Mouse (Mus musculus): ENCODE results near the gene Stab1. TPM values are rescaled to one million over a fixed set of nuclear protein-coding genes. Genes with fewer than 3 reads are reported as not detected.
A peak's percentile ranks its signal among the peaks of the same experiment; 100 is the strongest.

The Stab1 gene
- polyA plus RNA-seq, 1 experiment from 2014 or later, result 40.3 TPM

- Histone ChIP-seq H3K9me3 (no peaks in the 10 kb centered on the region), H3K4me2 (replicated peaks) (no peak overlapping the region), H3K4me1 (no peaks in the 10 kb centered on the region), H3K9ac (replicated peaks) (no peak overlapping the region), H3K27me3 (no peaks in the 10 kb centered on the region), H3K36me3 (peaks cover 88% of the 10 kb centered on the region), H3K4me3 (no peak overlapping the region), H3K27ac (replicated peaks) (no peak overlapping the region)
- no peak for ATAC-seq (ENCODE audit: low FRiP score, low read depth)
- 92% methylated on average over 7 of the region's 7 CpGs for WGBS
Measured at GRCm38 (mm10) chr14:31173537-31173936, 5.1 kb upstream of the Stab1 start.

- H3K4me1 ChIP-seq, result no peaks in the 10 kb centered on the region
- no peak overlapping the region for H3K27ac ChIP-seq (replicated peaks)
- H3K4me3 ChIP-seq, result no peak overlapping the region
- no peak overlapping the region for H3K9ac ChIP-seq (replicated peaks)
- H3K9me3 ChIP-seq, result no peaks in the 10 kb centered on the region
- H3K4me2 ChIP-seq (replicated peaks), result no peak overlapping the region
- peaks cover 84% of the 10 kb centered on the region for H3K36me3 ChIP-seq
- no peaks in the 10 kb centered on the region for H3K27me3 ChIP-seq
- 89% methylated on average over 18 of the region's 18 CpGs for WGBS
- ATAC-seq (ENCODE audit: low FRiP score, low read depth), result no peak
Measured at GRCm38 (mm10) chr14:31172781-31173455, 4.5 kb upstream of the Stab1 start.

DNA sequence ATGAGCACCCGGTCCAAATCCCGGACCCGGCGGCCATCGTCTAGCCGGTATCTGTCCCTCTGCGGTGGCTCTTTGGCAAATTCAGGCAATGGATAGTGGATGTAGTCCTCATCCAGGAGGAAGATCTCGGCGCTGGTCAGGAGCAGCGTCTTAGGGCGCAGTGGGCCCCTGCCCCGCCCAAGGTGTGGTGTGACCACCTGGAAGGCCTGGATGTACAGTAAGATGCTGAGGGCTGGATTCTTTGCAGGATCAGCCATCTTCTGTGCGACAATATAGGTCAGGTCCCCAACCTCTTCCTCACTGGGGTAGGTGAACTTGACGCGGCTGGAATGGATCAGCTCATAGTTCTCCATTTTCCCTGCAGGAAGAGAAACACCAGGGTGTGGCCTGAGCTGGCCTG, 3.4 kb upstream of the Stab1 start:
- peaks cover 73% of the 10 kb centered on the region for H3K36me3 ChIP-seq
- no peaks in the 10 kb centered on the region for H3K4me1 ChIP-seq
- H3K4me2 ChIP-seq (replicated peaks), result no peak overlapping the region
- no peak overlapping the region for H3K4me3 ChIP-seq
- no peak overlapping the region for H3K9ac ChIP-seq (replicated peaks)
- H3K27ac ChIP-seq (replicated peaks), result no peak overlapping the region
- no peak for ATAC-seq (ENCODE audit: low FRiP score, low read depth)
- no peaks in the 10 kb centered on the region for H3K9me3 ChIP-seq
- 98% methylated on average over 15 of the region's 15 CpGs for WGBS
- H3K27me3 ChIP-seq, result no peaks in the 10 kb centered on the region

DNA sequence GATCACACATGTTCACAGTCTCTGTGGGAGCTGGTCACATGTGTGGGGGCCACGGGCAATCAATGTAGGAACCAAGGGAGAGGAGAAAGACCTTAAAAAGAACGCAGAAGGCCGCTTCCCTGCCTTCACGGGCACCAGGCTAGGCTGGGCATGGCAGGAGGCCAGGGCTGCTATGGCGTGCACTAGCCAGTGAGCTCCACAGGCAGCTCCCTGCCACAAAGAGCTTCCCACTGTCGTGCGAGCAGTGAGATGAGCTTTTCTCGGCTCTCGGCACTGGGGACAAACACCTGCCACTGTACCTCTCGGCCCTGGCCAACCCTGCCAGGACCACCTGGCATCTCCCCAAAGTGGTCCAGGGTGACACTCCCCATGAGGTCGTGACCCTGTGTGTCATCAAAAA, 2.9 kb upstream of the Stab1 start:
- Histone ChIP-seq H3K36me3 (peaks cover 69% of the 10 kb centered on the region), H3K4me2 (replicated peaks) (no peak overlapping the region), H3K27me3 (no peaks in the 10 kb centered on the region), H3K4me3 (no peak overlapping the region), H3K4me1 (0 out of 2 replicates have a peak, but pooled peaks cover under 1% of the 10 kb centered on the region), H3K9ac (replicated peaks) (no peak overlapping the region), H3K27ac (replicated peaks) (0 out of 2 replicates have a peak overlapping the region, but pooled peaks have one; percentile 42), H3K9me3 (no peaks in the 10 kb centered on the region)
- WGBS, result 90% methylated on average over 11 of the region's 11 CpGs
- no peak for ATAC-seq (ENCODE audit: low FRiP score, low read depth)

DNA sequence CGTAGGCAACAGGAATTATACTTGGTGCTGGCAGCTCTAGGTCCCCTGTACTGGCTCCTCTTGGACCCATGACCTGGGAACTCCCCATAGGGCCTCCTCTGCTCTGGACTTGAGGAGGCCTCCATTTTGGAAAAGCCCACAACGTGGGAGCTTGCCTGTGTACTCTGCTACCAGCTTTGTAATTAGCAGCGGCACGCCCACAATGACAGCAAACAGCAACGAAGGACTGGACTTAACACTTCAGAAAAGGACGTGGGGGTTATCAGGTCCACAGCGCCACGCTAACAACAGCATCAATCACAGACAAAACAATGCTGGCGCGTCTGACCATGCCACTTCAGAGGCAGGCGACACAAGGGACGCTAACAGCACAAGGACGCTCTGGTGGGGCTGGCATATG, 2.5 kb upstream of the Stab1 start:
- Histone ChIP-seq H3K9me3 (no peaks in the 10 kb centered on the region), H3K4me3 (no peak overlapping the region), H3K9ac (replicated peaks) (no peak overlapping the region), H3K27me3 (no peaks in the 10 kb centered on the region), H3K4me2 (replicated peaks) (no peak overlapping the region), H3K27ac (replicated peaks) (peak overlapping the region; percentile 31; the same call in 1 of the 2 replicates), H3K36me3 (peaks cover 65% of the 10 kb centered on the region), H3K4me1 (0 out of 2 replicates have a peak, but pooled peaks cover 4% of the 10 kb centered on the region)
- no peak for ATAC-seq (ENCODE audit: low FRiP score, low read depth)
- WGBS, result 89% methylated on average over 13 of the region's 13 CpGs

GRCm38 (mm10) chr14:31169508-31169907, 1.1 kb upstream of the Stab1 start:
- 78% methylated on average over 6 of the region's 6 CpGs for WGBS
- H3K36me3 ChIP-seq, result peaks cover 50% of the 10 kb centered on the region

GRCm38 (mm10) chr14:31166827-31167226, 1.6 kb downstream of the Stab1 start:
- ATAC-seq (ENCODE audit: low FRiP score, low read depth), result no peak
- Histone ChIP-seq H3K27ac (replicated peaks) (0 out of 2 replicates have a peak overlapping the region, but pooled peaks have one; percentile 4), H3K27me3 (no peaks in the 10 kb centered on the region), H3K9ac (replicated peaks) (no peak overlapping the region), H3K4me1 (0 out of 2 replicates have a peak, but pooled peaks cover 4% of the 10 kb centered on the region), H3K9me3 (no peaks in the 10 kb centered on the region), H3K4me3 (no peak overlapping the region), H3K4me2 (replicated peaks) (no peak overlapping the region), H3K36me3 (peaks cover 24% of the 10 kb centered on the region)
- WGBS, result 73% methylated on average over 9 of the region's 9 CpGs

More at GRCm38 (mm10) chr14:31169508-31169907, 1.1 kb upstream of the Stab1 start:
- ATAC-seq (ENCODE audit: low FRiP score, low read depth), result no peak
- Histone ChIP-seq H3K9me3 (no peaks in the 10 kb centered on the region), H3K4me1 (0 out of 2 replicates have a peak, but pooled peaks cover 4% of the 10 kb centered on the region), H3K27me3 (no peaks in the 10 kb centered on the region), H3K9ac (replicated peaks) (no peak overlapping the region), H3K27ac (replicated peaks) (no peak overlapping the region), H3K4me3 (no peak overlapping the region), H3K4me2 (replicated peaks) (no peak overlapping the region)

DNA sequence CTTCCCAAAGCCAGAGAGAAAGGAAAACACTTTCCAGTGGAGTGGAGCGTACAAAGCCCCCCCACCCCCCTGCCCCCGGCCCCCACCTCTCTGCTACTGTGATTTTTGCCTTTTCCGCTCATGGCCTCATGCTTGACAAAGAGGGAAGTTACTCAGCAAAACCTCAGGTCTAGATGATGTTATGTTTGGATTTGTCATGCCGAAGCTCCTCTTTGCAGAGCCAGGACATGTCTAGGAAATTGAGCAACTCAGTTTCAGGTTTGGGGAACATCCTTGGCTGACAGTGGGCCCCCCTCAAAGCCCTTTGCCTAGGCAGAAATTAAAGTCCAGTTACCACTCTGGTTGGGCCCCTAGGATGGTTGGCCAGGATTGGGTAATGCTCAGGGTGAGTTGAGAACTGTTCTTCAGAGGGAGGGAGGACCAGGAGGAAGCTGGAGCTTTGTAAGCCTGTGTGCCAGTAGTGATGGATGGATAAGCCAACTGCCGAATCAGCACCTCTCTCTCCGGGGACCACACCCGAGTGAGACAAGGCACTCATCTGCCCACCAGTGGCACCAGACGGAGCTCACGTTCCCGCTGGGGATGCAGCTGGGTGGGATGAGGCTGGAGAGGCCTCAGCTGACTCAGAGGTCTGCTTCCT, 2.3 kb downstream of the Stab1 start:
- Histone ChIP-seq H3K27me3 (no peaks in the 10 kb centered on the region), H3K4me2 (replicated peaks) (no peak overlapping the region), H3K4me3 (no peak overlapping the region), H3K4me1 (0 out of 2 replicates have a peak, but pooled peaks cover 4% of the 10 kb centered on the region), H3K36me3 (peaks cover 16% of the 10 kb centered on the region), H3K9me3 (no peaks in the 10 kb centered on the region), H3K9ac (replicated peaks) (no peak overlapping the region), H3K27ac (replicated peaks) (0 out of 2 replicates have a peak overlapping the region, but pooled peaks have one; percentile 4)
- WGBS, result 75% methylated on average over 10 of the region's 10 CpGs
- ATAC-seq (ENCODE audit: low FRiP score, low read depth), result no peak

DNA sequence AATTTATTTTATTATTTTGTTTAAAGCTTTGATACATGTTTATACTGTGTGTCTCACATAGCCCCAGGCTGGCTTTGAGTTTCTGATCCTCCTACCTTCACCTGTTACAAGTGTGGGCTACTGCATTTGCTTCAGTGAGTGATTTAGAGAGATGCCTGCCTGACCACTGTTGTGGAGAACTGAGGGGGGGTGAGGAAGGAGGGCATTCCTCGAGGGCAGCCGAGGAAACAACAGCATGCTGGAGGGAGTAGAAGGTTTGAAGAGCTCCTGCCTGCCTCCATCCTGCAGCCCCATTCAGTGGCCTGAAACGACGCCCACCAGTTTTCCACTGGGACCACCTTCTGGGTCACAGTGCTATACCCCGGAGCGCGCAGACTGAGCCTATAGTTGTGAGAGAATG, 3.0 kb downstream of the Stab1 start:
- Histone ChIP-seq H3K9ac (replicated peaks) (no peak overlapping the region), H3K4me2 (replicated peaks) (no peak overlapping the region), H3K9me3 (no peaks in the 10 kb centered on the region), H3K36me3 (peaks cover 10% of the 10 kb centered on the region), H3K27me3 (no peaks in the 10 kb centered on the region), H3K4me3 (no peak overlapping the region), H3K4me1 (0 out of 2 replicates have a peak, but pooled peaks cover 4% of the 10 kb centered on the region), H3K27ac (replicated peaks) (no peak overlapping the region)
- ATAC-seq (ENCODE audit: low FRiP score, low read depth), result no peak
- WGBS, result 55% methylated on average over 7 of the region's 7 CpGs

DNA sequence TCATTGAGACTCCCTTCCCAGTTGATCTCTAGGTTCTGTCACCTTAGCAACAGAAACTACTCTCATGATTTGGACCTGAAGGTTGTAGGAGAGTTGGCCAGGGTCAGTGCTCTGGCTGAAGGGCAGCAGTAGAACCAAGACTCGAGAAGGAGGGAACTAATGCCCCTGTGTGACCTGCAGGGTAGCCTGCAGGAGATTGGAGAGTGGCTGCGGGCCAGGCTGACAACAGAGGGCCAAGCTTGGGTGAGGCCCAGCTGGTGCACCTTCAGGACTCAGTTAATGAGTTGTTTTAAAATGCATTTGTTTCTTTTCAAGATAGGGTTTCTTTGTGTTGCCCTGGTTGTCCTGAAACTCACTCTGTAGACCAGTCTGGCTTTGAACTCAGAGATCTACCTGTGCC, 3.4 kb downstream of the Stab1 start:
- H3K36me3 ChIP-seq, result peaks cover 5% of the 10 kb centered on the region
- H3K9ac ChIP-seq (replicated peaks), result no peak overlapping the region
- no peaks in the 10 kb centered on the region for H3K27me3 ChIP-seq
- ATAC-seq (ENCODE audit: low FRiP score, low read depth), result no peak
- H3K4me2 ChIP-seq (replicated peaks), result no peak overlapping the region
- no peak overlapping the region for H3K4me3 ChIP-seq
- H3K4me1 ChIP-seq, result 0 out of 2 replicates have a peak, but pooled peaks cover 4% of the 10 kb centered on the region
- H3K27ac ChIP-seq (replicated peaks), result no peak overlapping the region
- 61% methylated on average over 2 of the region's 2 CpGs for WGBS
- no peaks in the 10 kb centered on the region for H3K9me3 ChIP-seq

DNA sequence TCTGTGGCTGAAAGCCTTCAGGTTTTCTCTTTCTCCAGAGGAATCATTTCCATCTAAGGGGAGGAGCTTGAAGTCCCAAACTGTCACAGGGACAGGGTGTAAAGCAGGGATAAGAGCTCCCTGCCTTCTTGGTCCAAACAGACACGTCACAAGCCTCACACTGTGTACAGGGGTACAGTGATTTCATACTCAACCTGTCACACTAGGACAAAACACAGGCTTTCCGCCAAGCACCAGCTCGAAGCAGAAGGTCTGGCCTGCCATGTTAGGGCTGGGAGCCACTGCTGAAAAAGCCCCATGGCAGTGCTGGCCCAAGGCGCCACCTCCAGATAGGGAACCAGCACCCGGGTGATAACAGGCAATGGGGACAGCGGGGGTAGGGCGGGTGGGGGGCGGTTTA, 4.4 kb downstream of the Stab1 start:
- ATAC-seq (ENCODE audit: low FRiP score, low read depth), result no peak
- Histone ChIP-seq H3K4me3 (no peak overlapping the region), H3K27me3 (no peaks in the 10 kb centered on the region), H3K27ac (replicated peaks) (no peak overlapping the region), H3K4me2 (replicated peaks) (no peak overlapping the region), H3K9me3 (no peaks in the 10 kb centered on the region), H3K4me1 (0 out of 2 replicates have a peak, but pooled peaks cover 4% of the 10 kb centered on the region), H3K9ac (replicated peaks) (no peak overlapping the region), H3K36me3 (no peaks in the 10 kb centered on the region)
- 83% methylated on average over 8 of the region's 8 CpGs for WGBS

DNA sequence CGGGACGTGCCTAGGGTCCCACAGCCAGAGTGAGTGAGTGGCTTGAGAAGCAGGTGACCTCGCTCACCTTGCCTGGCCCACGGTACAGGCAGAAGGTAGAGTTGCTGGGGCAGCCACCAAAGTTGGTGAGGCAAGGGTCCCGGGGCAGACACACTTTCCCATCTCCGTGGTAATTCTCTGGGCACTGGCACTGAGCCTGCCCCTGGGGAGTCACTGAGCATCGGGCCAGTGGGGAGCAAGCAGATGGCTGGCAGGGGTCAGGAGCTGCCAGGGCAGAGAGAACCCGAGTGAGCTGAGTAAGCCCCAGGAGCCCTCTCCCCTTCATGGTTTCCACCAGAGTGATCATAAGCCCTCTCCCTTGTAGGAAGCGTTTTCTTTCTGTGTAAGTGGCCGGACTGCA, 6.8 kb downstream of the Stab1 start:
- Histone ChIP-seq H3K36me3 (no peaks in the 10 kb centered on the region), H3K4me1 (0 out of 2 replicates have a peak, but pooled peaks cover 4% of the 10 kb centered on the region), H3K4me2 (replicated peaks) (no peak overlapping the region), H3K9me3 (no peaks in the 10 kb centered on the region), H3K9ac (replicated peaks) (no peak overlapping the region), H3K4me3 (no peak overlapping the region), H3K27ac (replicated peaks) (no peak overlapping the region), H3K27me3 (no peaks in the 10 kb centered on the region)
- WGBS, result 63% methylated on average over 10 of the region's 10 CpGs
- ATAC-seq (ENCODE audit: low FRiP score, low read depth), result no peak

All from midbrain, embryonic 12.5 days (tissue).